Mouse (Mus musculus): Measurements from ENCODE around the gene Prtn3. TPM values are rescaled to one million over a fixed set of nuclear protein-coding genes. Genes with fewer than 3 reads are reported as not detected.

Prtn3 gene
- polyA plus RNA-seq (2015; fragmentation: Nextera tagmentation; extraction: Ambion mirVana) = 9.0 and 9.5 TPM in 2 replicates

GRCm38 (mm10) chr10:79874290-79874862 is at the start of gene Prtn3, which contains the start of gene Plppr3:
TSS of gene Prtn3 (plus strand) at chr10:79874476.
TSS of gene Plppr3 (minus strand) at chr10:79874634.
- H3K4me1 ChIP-seq = peaks cover 45% of the 10 kb centered on the region
- ATAC-seq (ENCODE audit: low FRiP score) = peak; percentile 94
- H3K27ac ChIP-seq (replicated peaks) = peak within 1 kb of the TSS; percentile 91
- peak within 1 kb of the TSS; percentile 89 for H3K4me2 ChIP-seq
- WGBS = 0% methylated on average over 41 of the region's 57 CpGs
- H3K9me3 ChIP-seq (replicated peaks) = no peaks in the 10 kb centered on the region
- H3K9ac ChIP-seq (replicated peaks) = peak within 1 kb of the TSS; percentile 95
- peaks cover 13% of the 10 kb centered on the region for H3K36me3 ChIP-seq
- H3K4me3 ChIP-seq (replicated peaks) = peak within 1 kb of the TSS; percentile 70
- no peaks in the 10 kb centered on the region for H3K27me3 ChIP-seq (replicated peaks)

GRCm38 (mm10) chr10:79831583-79831982 is 42.7 kb upstream of the Prtn3 start:
- Histone ChIP-seq H3K27ac (replicated peaks) (no peak overlapping the region), H3K27me3 (replicated peaks) (0 out of 2 replicates have a peak, but pooled peaks cover 3% of the 10 kb centered on the region), H3K9ac (replicated peaks) (no peak overlapping the region), H3K4me2 (no peak overlapping the region), H3K36me3 (no peaks in the 10 kb centered on the region), H3K9me3 (replicated peaks) (no peaks in the 10 kb centered on the region), H3K4me3 (replicated peaks) (no peak overlapping the region), H3K4me1 (0 out of 2 replicates have a peak, but pooled peaks cover 5% of the 10 kb centered on the region)
- no peak for ATAC-seq (ENCODE audit: low FRiP score)
- 88% methylated on average over 3 of the region's 3 CpGs for WGBS

DNA sequence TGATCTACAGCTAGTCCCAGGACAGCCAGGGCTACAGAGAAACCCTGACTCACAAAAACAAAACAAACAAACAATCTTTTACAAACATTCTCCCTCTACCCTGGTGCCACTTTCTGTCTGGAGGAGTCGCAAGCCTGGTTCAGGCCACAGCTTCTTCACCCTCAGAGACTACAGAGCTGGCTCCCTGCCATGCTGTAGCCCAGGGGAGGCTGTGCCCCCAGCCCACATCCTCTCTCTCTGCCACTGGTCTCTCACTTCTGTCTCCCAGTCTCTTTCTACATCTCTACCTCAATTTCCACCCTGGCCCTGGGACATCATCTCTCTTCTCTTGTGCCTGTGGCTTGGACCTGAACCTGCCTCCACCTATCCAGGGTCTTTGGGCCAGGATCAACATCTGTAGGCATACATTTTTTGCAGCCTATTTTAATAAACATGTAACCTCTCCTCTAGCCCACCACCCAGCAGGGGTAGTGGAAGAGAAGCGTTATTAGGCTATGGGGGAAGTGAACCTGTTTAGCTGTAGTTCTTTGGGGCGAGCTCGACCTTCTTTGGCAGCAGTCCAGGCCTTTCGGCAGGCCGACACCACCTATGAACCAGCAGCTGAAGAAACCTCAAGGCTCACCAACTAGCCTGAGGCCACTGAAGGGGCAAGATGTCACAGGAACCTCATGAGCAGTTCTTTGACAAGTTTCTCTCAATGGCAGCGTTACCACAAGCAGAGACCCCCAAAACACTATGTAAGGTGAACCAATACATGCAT is 42.1 kb upstream of the Prtn3 start:
- Histone ChIP-seq H3K36me3 (no peaks in the 10 kb centered on the region), H3K4me2 (no peak overlapping the region), H3K4me1 (0 out of 2 replicates have a peak, but pooled peaks cover 5% of the 10 kb centered on the region), H3K4me3 (replicated peaks) (no peak overlapping the region), H3K27ac (replicated peaks) (no peak overlapping the region), H3K9ac (replicated peaks) (no peak overlapping the region), H3K9me3 (replicated peaks) (no peaks in the 10 kb centered on the region), H3K27me3 (replicated peaks) (0 out of 2 replicates have a peak, but pooled peaks cover 3% of the 10 kb centered on the region)
- no peak for ATAC-seq (ENCODE audit: low FRiP score)
- WGBS = 79% methylated on average over 7 of the region's 7 CpGs

DNA sequence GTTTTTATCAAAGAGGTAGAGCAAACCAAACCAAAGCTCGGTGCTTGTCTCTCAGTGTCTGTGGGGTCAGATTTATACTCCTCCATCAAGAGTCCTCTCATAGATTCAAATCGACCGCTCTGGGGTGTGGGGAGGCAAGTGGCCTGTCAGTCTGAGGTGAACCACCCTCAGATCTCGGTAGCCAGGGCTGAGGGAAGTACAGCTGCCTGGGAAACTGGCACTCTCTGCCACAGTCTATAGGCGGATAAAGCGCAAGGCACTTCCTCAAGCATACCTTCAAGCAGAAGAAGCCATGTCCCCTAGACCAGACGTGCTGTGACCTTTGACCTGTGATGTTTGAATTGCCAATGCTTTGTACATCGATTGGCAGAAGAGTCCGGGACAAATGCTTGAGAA is 41.5 kb upstream of the Prtn3 start:
- Histone ChIP-seq H3K36me3 (no peaks in the 10 kb centered on the region), H3K4me1 (0 out of 2 replicates have a peak, but pooled peaks cover 5% of the 10 kb centered on the region), H3K9ac (replicated peaks) (no peak overlapping the region), H3K27me3 (replicated peaks) (0 out of 2 replicates have a peak, but pooled peaks cover 3% of the 10 kb centered on the region), H3K27ac (replicated peaks) (no peak overlapping the region), H3K9me3 (replicated peaks) (no peaks in the 10 kb centered on the region), H3K4me2 (no peak overlapping the region), H3K4me3 (replicated peaks) (no peak overlapping the region)
- 77% methylated on average over 9 of the region's 9 CpGs for WGBS
- no peak for ATAC-seq (ENCODE audit: low FRiP score)

- WGBS = 27% methylated on average over 9 of the region's 9 CpGs
- H3K36me3 ChIP-seq = no peaks in the 10 kb centered on the region
- no peak overlapping the region for H3K4me3 ChIP-seq (replicated peaks)
- 0 out of 2 replicates have a peak, but pooled peaks cover 3% of the 10 kb centered on the region for H3K27me3 ChIP-seq (replicated peaks)
- no peak overlapping the region for H3K9ac ChIP-seq (replicated peaks)
- H3K9me3 ChIP-seq (replicated peaks) = no peaks in the 10 kb centered on the region
- H3K4me1 ChIP-seq = 0 out of 2 replicates have a peak, but pooled peaks cover 5% of the 10 kb centered on the region
- H3K4me2 ChIP-seq = no peak overlapping the region
- no peak overlapping the region for H3K27ac ChIP-seq (replicated peaks)
- ATAC-seq (ENCODE audit: low FRiP score) = peak; percentile 64; the same call in 1 of the 2 replicates
These were observed 39.4 kb upstream of the Prtn3 start for GRCm38 (mm10) chr10:79834769-79835398.

- H3K4me3 ChIP-seq (replicated peaks) = no peak overlapping the region
- no peak for ATAC-seq (ENCODE audit: low FRiP score)
- H3K27ac ChIP-seq (replicated peaks) = no peak overlapping the region
- no peak overlapping the region for H3K9ac ChIP-seq (replicated peaks)
- H3K9me3 ChIP-seq (replicated peaks) = no peaks in the 10 kb centered on the region
- H3K4me2 ChIP-seq = no peak overlapping the region
- 95% methylated on average over 3 of the region's 3 CpGs for WGBS
- peaks cover 19% of the 10 kb centered on the region for H3K4me1 ChIP-seq
- 0 out of 2 replicates have a peak, but pooled peaks cover 3% of the 10 kb centered on the region for H3K27me3 ChIP-seq (replicated peaks)
- no peaks in the 10 kb centered on the region for H3K36me3 ChIP-seq
These were observed 37.4 kb upstream of the Prtn3 start for GRCm38 (mm10) chr10:79836918-79837317.

DNA sequence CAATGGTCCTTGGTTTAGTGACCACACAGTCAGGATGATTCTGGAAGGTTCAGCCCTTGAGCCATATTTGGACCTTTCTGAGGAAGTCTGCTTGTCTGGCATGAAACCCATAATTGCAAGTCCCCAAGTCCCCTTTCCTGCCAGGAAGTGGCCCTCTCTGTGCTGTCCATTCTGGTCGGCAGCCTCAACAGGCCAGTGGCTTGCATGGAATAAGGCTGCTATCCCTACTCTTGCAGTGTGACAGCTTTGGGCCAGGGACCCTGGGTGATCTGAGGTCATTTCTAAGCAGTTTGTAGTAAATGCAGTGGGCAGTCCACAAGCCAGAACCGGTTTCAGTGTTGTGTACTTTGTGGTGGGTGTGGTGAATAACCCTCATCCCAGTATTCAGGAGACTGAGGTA is 36.1 kb upstream of the Prtn3 start:
- H3K36me3 ChIP-seq = no peaks in the 10 kb centered on the region
- H3K27me3 ChIP-seq (replicated peaks) = 0 out of 2 replicates have a peak, but pooled peaks cover 3% of the 10 kb centered on the region
- ATAC-seq (ENCODE audit: low FRiP score) = no peak
- H3K4me2 ChIP-seq = no peak overlapping the region
- no peaks in the 10 kb centered on the region for H3K9me3 ChIP-seq (replicated peaks)
- H3K27ac ChIP-seq (replicated peaks) = no peak overlapping the region
- WGBS = 67% methylated on average over 2 of the region's 2 CpGs
- no peak overlapping the region for H3K4me3 ChIP-seq (replicated peaks)
- peaks cover 22% of the 10 kb centered on the region for H3K4me1 ChIP-seq
- H3K9ac ChIP-seq (replicated peaks) = no peak overlapping the region

- H3K4me1 ChIP-seq = peaks cover 23% of the 10 kb centered on the region
- peak overlapping the region; percentile 66 for H3K4me2 ChIP-seq
- 93% methylated on average over 3 of the region's 3 CpGs for WGBS
- peak overlapping the region; percentile 81 for H3K27ac ChIP-seq (replicated peaks)
- no peaks in the 10 kb centered on the region for H3K9me3 ChIP-seq (replicated peaks)
- no peak for ATAC-seq (ENCODE audit: low FRiP score)
- no peaks in the 10 kb centered on the region for H3K36me3 ChIP-seq
- H3K27me3 ChIP-seq (replicated peaks) = no peaks in the 10 kb centered on the region
- no peak overlapping the region for H3K4me3 ChIP-seq (replicated peaks)
- 0 out of 2 replicates have a peak overlapping the region, but pooled peaks have one; percentile 40 for H3K9ac ChIP-seq (replicated peaks)
These were observed 34.2 kb upstream of the Prtn3 start for GRCm38 (mm10) chr10:79840091-79840490.

DNA sequence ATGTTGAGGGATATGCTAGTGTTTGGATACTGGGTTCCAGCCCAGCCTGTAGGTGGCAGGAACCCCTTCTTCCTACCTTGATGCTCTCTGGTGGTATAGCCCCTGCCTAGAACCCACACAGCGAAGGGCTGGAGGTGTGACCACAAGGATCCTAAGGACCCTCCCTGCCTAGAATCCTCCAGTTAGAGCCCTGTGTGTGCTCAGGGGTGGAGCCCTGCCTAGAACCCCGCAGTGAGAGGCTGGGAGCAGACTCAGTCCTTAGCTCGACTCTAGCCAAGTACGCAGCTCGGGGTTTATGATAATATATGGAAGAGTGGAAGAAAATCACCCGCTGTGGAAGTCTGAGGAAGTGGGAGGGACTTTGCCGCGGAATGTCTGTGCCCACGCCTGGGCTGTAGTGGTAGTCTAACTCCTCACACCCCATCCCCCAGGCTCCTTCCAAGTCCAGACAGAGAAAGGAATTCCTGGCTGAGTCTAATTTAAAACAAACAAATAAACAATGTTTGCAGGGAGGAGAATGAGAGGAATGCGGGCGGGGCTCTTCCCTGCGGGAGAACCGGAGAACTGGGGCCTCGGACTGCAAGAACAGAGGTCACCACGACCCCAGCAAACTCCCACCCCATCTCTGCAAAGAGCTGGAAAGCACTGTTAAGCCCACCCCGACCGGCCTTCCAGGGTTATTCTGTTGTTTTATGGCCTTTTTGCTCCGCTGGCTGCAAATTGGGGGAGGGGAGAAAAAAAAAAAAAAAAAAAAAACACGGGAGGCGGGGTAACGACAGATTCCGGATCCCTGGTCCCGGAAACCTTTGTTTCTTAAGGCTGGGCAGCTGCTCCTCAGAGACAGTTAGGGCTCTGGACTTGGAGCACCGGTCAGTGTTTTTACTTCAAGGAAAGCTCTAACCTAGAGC is 33.4 kb upstream of the Prtn3 start:
- Histone ChIP-seq H3K36me3 (no peaks in the 10 kb centered on the region), H3K9me3 (replicated peaks) (no peaks in the 10 kb centered on the region), H3K27ac (replicated peaks) (peak overlapping the region; percentile 81), H3K4me2 (peak overlapping the region; percentile 66), H3K4me3 (replicated peaks) (peak overlapping the region; percentile 35), H3K27me3 (replicated peaks) (no peaks in the 10 kb centered on the region), H3K9ac (replicated peaks) (peak overlapping the region; percentile 40), H3K4me1 (peaks cover 23% of the 10 kb centered on the region)
- ATAC-seq (ENCODE audit: low FRiP score) = peak; percentile 77
- under 1% methylated on average over 24 of the region's 24 CpGs for WGBS

GRCm38 (mm10) chr10:79842322-79842721 is 32.0 kb upstream of the Prtn3 start:
- 72% methylated on average over 3 of the region's 3 CpGs for WGBS
- H3K27me3 ChIP-seq (replicated peaks) = no peaks in the 10 kb centered on the region

GRCm38 (mm10) chr10:79843476-79843875 is 30.8 kb upstream of the Prtn3 start:
- ATAC-seq (ENCODE audit: low FRiP score) = no peak
- H3K4me3 ChIP-seq (replicated peaks) = no peak overlapping the region
- H3K36me3 ChIP-seq = no peaks in the 10 kb centered on the region
- WGBS = 43% methylated on average over 6 of the region's 6 CpGs
- H3K9ac ChIP-seq (replicated peaks) = no peak overlapping the region
- no peaks in the 10 kb centered on the region for H3K9me3 ChIP-seq (replicated peaks)
- H3K4me2 ChIP-seq = no peak overlapping the region
- H3K27me3 ChIP-seq (replicated peaks) = no peaks in the 10 kb centered on the region
- H3K4me1 ChIP-seq = peaks cover 23% of the 10 kb centered on the region
- no peak overlapping the region for H3K27ac ChIP-seq (replicated peaks)

More at GRCm38 (mm10) chr10:79842322-79842721, 32.0 kb upstream of the Prtn3 start:
- Histone ChIP-seq H3K27ac (replicated peaks) (peak overlapping the region; percentile 18), H3K9ac (replicated peaks) (no peak overlapping the region), H3K4me1 (peaks cover 23% of the 10 kb centered on the region), H3K9me3 (replicated peaks) (no peaks in the 10 kb centered on the region), H3K4me2 (no peak overlapping the region), H3K4me3 (replicated peaks) (no peak overlapping the region), H3K36me3 (no peaks in the 10 kb centered on the region)
- no peak for ATAC-seq (ENCODE audit: low FRiP score)
